Mouse (Mus musculus) heart, postnatal 10 days (tissue): ENCODE data around the gene Yeats4. TPM values are rescaled to one million over a fixed set of nuclear protein-coding genes. Genes with fewer than 3 reads are reported as not detected.
A peak's percentile ranks its signal among the peaks of the same experiment; 100 is the strongest.

Experiments
- DNase-seq, 2 experiments: peaks; one replicate each; pipeline ENCODE4 v3.0.0; 2021
- intact Hi-C: fragments of 180-260 bp; cut with DNase I; formaldehyde crosslinking; loops from one replicate; pipeline ENCODE4 v1.15.1; 2025
- total RNA-seq, 2 experiments: library from RNA; stranded (reverse); gene quantifications; 2 replicates each; pipeline ENCODE4 v1.2.3; 2021

Yeats4 gene
- total RNA-seq, 2 experiments from 2014 or later, result 33.0 to 33.7 TPM

- peak in 1 of 2 experiments; percentile 6 for DNase-seq
- intact Hi-C loops, result no loop called here
Observed at GRCm38 (mm10) chr10:117203558-117203981, 20.7 kb downstream of the Yeats4 start.

- DNase-seq, result no peak
- intact Hi-C loops, result no loop called here
Observed at GRCm38 (mm10) chr10:117202981-117203557, 21.2 kb downstream of the Yeats4 start.

- DNase-seq, result no peak
- intact Hi-C loops, result no loop called here
Observed at GRCm38 (mm10) chr10:117199701-117200100, 24.6 kb downstream of the Yeats4 start.

DNA sequence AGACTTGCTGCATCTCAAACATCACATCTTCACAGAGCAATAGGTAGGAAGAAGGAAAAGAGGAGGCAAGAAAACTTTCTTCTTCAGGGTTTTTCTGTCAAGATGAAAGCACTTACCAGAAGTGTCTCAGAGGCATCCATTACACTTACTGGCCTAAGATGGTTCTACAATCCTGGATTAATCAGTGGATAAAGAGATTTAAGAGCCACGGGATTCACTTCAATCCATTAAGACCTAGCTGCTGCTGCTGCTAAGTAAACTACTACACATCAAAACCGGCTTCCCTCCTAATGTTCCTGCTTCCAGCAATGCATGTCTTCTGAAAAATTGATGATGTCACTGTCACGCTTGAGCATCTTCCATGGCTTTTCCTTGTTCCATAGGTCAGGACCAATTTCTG, 27.6 kb downstream of the Yeats4 start:
- intact Hi-C loops, result no loop called here
- DNase-seq, result no peak

DNA sequence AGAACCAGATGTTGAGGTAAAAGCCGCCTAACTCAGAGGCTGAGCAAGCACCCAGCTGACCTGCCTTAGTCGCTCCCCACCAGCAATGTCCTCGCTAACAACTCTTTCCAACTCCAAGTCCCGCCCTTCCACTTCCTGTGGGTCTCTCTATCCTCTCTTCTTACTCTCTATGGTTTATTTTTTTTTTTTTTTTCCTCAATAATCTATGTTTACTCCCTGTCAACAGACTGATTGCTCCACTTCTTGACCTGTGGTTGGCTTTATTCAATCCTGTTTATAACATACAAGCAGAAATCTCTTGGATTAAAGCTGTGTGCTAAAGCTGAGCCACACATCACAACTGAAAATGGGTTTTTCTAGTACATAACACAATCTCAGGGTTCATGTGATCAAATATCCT, 28.6 kb downstream of the Yeats4 start:
- DNase-seq, result no peak
- intact Hi-C loops, result no loop called here

GRCm38 (mm10) chr10:117195005-117195404, 29.3 kb downstream of the Yeats4 start:
- DNase-seq, result no peak
- intact Hi-C loops, result no loop called here

DNA sequence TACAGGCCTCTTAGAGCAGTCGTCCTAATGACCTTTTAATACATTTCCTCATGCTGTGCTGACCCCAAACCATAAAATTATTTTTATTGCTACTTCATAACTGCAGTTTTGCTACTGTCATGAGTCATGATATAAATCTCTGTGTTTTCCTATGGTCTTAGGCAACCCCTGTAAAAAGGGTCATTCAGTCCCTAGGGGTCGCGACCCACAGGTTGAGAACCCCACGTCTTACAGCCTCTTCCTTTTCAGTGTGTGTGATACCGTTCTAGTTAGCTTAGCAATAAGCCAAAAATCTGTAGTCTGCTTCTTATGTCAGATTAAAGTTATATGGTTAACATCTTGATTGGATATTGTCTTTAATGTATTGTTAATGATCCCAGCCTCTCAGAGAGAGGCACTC, 30.9 kb downstream of the Yeats4 start:
- DNase-seq, result no peak
- intact Hi-C loops, result no loop called here

DNA sequence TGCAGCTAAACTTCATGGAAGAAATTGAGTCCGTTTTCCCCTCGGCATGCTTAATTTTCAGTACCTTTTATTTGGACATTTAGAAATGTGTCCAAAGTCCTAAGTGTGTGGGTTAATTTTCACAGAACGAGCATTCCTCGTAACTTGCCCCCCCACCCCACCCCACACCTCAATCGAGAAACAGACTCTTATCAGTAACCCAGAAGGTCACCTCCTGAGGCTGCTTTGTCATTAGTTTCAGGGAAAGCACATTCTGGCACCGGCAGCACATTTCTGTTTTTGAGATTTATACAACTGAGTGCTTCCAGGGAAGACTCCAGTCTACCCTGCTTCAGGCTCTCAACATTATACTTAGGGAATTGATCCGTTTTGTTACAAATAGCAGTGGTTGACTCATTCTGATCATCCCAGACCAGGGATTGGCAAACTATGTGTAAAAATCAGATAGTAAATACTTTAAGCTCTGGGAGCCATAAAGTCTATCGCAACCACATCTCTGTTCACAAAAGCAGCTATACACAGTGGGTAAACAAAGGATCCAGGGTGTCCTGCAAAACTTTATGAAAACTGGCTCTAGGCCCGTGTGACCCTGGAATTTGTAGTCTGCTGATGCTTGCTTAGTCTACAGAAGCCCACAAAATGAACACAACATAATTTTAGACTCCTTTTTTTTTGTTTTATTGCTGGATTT, 38.8 kb downstream of the Yeats4 start:
- no peak for DNase-seq
- intact Hi-C loops, result no loop called here

DNA sequence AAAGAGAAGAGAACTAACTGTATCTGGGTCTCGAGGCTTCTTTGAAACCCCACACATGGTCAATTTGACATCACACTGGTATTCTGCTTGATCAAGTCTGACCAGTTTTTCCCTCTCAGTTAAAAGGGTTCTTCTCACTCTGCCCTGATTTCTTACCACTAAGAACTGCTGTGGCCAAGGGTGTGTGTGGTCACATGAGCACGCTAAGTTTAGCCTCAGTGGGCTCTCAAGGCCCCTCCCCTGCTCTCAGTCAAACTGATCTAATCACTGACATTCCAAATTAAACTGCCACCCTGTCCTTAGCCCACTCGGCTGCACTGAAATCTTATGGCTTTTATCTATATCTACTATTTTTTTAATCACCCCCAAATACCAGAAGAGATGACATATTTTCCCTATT, 43.2 kb downstream of the Yeats4 start:
- intact Hi-C loops, result no loop called here
- DNase-seq, result peak in 1 of 2 experiments; percentile 17

GRCm38 (mm10) chr10:117174645-117175044, 49.7 kb downstream of the Yeats4 start:
- intact Hi-C loops, result no loop called here
- DNase-seq, result peak in 1 of 2 experiments; percentile 26

- DNase-seq, result no peak
Observed at GRCm38 (mm10) chr10:117173566-117174438, 50.5 kb downstream of the Yeats4 start.

DNA sequence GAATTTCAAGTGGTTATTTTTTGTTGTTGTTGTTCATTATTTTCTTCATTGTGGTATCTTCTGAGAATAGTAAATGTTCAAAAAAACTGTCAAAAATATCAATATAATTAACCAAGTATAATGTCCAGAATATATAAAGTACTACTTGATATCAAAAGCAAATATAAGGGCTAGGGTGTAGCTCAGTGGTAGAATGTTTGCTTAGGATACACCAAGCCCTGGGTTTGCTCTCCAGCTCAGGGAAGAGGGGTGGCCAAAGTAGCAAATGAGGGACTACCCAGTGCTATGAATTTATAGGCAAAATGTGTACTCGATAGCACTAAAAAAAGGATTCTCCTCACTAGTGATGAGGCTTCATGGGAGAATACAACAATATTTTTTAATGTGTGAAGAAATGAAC, 51.2 kb downstream of the Yeats4 start:
- intact Hi-C loops, result no loop called here
- DNase-seq, result no peak

More at GRCm38 (mm10) chr10:117173566-117174438, 50.5 kb downstream of the Yeats4 start:
- intact Hi-C loops, result no loop called here

DNA sequence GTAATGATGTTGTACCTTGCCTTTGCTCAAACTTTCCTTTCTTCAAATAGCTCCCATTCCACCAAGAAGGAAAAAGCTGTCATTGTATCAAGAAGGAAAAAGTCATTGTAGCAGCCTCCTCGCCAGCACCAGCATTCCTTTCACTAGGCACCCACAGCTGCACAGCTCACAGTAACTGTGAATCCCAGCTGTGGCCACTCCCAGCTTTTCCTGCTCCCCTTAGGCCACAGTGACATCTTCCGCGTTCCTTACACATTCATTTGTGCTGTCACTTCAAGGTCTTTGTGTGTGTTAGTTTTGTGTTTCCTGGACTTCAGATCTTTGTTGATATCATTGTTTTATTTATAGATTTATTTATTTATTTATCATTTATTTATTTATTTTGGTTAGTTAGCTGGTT, 52.2 kb downstream of the Yeats4 start:
- intact Hi-C loops, result no loop called here
- no peak for DNase-seq

DNA sequence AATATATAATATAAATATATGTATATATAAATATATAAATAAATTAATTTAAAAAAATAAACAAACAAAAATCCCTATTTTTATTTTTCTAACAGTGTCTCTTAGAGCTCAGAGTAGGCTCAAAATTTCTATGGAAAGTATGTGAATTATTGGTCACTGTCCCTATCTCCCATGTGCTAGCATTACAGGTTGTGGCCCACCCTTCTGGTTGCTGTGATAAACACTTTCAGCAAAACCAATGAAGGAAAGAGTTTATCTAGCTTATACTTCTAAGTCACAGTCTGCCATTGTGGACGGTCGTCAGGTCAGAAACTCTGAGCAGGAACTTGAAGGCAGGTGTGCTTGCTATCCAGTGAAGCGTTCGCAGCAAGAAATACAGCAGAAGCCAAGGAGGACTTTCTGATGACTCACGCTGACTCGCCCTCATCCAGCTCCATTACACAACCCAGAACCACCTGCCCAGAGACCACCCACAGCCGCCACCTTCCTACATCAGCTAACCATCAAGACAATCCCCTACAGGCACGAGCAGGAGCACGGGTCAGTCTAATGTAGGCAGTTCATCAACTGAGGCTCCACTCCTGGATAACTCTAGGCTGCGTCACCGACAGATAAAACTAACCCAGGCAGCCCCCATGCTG, 57.4 kb downstream of the Yeats4 start:
- intact Hi-C loops, result no loop called here
- DNase-seq, result no peak

Other genes starting within 250 kb of the Yeats4 start
- 1 to 10 TPM; 1.4 to 1.7 TPM for gene Best3, start 238.2 kb downstream of the Yeats4 start, total RNA-seq
- gene Lrrc10, start 179.2 kb downstream of the Yeats4 start, total RNA-seq, result 100 to 1,000 TPM; 156 to 283 TPM
- gene Cct2, start 160.7 kb downstream of the Yeats4 start, total RNA-seq, result 100 to 1,000 TPM; 160 to 179 TPM
- gene Frs2, start 76.0 kb downstream of the Yeats4 start, total RNA-seq, result 10 to 100 TPM; 22.7 to 22.8 TPM
- gene 9530003J23Rik, start 14.2 kb upstream of the Yeats4 start, total RNA-seq, result not detected
- 10 to 100 TPM; 33.5 to 56.5 TPM for gene Lyz2, start 57.8 kb upstream of the Yeats4 start, total RNA-seq
- 1 to 10 TPM; 3.3 to 4.1 TPM for gene Lyz1, start 68.4 kb upstream of the Yeats4 start, total RNA-seq
- 10 to 100 TPM; 55.7 to 61.6 TPM for gene Cpsf6, start 155.5 kb upstream of the Yeats4 start, total RNA-seq